Mouse (Mus musculus) gastrocnemius, adult 2 months (tissue): ENCODE data around the gene Xpnpep2. TPM values are rescaled to one million over a fixed set of nuclear protein-coding genes. Genes with fewer than 3 reads are reported as not detected.

ENCODE experiments used
- DNase-seq: peaks from one replicate; pipeline ENCODE4 v3.0.0; 2022
- H3K27ac ChIP-seq: fragments of 200-600 bp; 2 replicates; pipeline ENCODE4 v1.8.1; 2022; ENCODE audit warnings: mild to moderate bottlenecking
- H3K4me3 ChIP-seq: fragments of 200-600 bp; 2 replicates; pipeline ENCODE4 v1.8.1; 2022; ENCODE audit warnings: mild to moderate bottlenecking, moderate library complexity
- CTCF ChIP-seq: fragments of 200-600 bp; IDR thresholded peaks from 2 replicates; pipeline ENCODE4 v1.8.1; 2022; ENCODE audit warnings: antibody characterized with exemption, mild to moderate bottlenecking, moderate library complexity
- intact Hi-C: fragments of 180-260 bp; cut with DNase I; formaldehyde crosslinking; loops from one replicate; pipeline ENCODE4 v1.15.1; 2025
- total RNA-seq, 2 experiments: library from RNA; stranded (reverse); gene quantifications; 2 replicates each; pipeline ENCODE4 v1.2.3; 2021

Gene Xpnpep2
- total RNA-seq, 2 experiments from 2014 or later: 0.59 to 0.89 TPM

DNA sequence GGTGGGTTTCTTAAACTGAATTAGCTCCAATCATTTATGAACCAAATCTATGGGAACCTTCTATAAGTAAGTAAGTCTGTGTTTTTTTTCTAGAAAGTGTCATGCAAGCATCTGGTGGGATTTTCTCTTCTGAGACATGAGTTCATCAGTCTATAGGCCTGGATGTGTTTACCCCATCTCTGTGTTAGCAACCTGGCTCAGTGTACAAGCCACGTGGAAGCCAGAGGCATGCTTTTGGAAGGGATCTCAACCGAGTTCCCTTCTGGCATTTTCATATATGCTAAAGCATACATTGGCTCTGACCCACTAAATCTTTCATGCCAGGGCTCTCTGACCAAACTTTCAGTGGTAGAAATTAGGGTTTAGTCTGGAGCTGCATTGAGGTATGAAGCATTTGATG lies 45.4 kb downstream of the Xpnpep2 start:
- no peak for TF ChIP-seq CTCF
- intact Hi-C loops: no loop called here
- DNase-seq: no peak
- Histone ChIP-seq H3K4me3 (no peak overlapping the region), H3K27ac (no peak overlapping the region)

DNA sequence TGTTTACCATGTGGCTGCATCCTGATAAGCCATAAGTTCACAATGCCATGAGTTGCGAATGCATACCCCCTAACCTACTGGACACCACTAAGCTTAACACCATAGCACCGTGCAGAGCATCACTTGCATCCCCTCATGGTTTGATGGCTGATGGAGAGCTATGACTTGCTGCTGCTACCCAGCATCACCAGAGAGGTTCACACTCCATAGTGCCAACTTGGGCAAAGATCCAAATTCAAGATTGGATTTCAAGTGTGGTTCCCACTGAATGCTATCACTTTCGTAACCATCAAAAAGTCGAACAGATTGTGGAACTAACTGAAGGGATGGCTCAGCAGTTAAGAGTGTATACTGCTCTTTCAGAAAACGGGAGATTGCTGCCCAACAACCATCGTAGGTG lies 47.0 kb downstream of the Xpnpep2 start:
- intact Hi-C loops: no loop called here
- DNase-seq: no peak
- no peak for TF ChIP-seq CTCF
- H3K27ac ChIP-seq: no peak overlapping the region
- no peak overlapping the region for H3K4me3 ChIP-seq

- Histone ChIP-seq H3K4me3 (no peak overlapping the region), H3K27ac (no peak overlapping the region)
- no peak for DNase-seq
- intact Hi-C loops: no loop called here
- no peak for TF ChIP-seq CTCF
These were observed 48.9 kb downstream of the Xpnpep2 start for GRCm38 (mm10) chrX:48157396-48157795.

- no peak overlapping the region for H3K4me3 ChIP-seq
- intact Hi-C loops: no loop called here
- TF ChIP-seq CTCF: no peak
- no peak overlapping the region for H3K27ac ChIP-seq
- DNase-seq: no peak
These were observed 49.8 kb downstream of the Xpnpep2 start for GRCm38 (mm10) chrX:48158229-48158919.

DNA sequence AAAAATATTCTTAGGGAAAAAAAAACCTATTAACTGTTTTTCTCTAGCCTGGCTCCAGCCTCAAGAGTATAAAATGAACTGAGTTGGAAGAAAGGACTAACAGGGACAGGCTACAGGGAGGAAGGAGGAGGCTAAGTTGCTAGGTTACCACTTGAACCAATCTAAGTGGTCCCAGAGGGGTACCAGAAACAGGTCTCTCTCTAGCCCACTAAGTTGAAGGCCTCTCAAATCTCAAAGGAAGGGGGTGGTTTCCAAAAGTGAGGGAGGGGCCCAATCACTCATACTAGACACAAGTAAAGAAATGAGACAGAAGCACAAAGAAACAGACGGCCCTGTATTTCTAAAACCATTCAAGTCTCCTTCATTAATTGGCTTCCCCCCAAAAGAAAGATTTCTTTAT lies 61.4 kb downstream of the Xpnpep2 start:
- no peak for DNase-seq
- Histone ChIP-seq H3K27ac (no peak overlapping the region), H3K4me3 (no peak overlapping the region)
- no peak for TF ChIP-seq CTCF
- intact Hi-C loops: no loop called here

DNA sequence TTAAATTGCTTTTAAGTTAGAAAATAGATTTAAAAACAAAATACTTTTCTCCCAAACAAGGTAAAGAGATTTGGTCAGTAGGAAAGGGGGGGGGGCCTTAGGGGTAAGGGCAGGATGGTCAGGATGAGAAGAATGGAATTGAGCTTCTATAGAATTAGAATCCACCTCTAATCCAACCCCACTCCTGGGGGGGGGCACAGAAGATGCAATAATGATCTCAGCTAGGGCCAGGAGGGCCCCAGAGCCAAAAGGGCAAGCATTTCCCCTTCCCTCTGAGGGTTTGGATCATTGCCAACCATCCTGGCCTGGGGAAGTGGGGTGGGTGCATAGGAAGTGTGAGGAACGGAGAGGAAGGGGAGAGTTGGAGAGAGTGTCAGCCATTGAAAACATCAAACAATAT lies 61.8 kb downstream of the Xpnpep2 start:
- Histone ChIP-seq H3K27ac (no peak overlapping the region), H3K4me3 (no peak overlapping the region)
- intact Hi-C loops: no loop called here
- no peak for TF ChIP-seq CTCF
- DNase-seq: no peak

- no peak for DNase-seq
- H3K4me3 ChIP-seq: no peak overlapping the region
- intact Hi-C loops: no loop called here
- H3K27ac ChIP-seq: no peak overlapping the region
- TF ChIP-seq CTCF: no peak
These were observed 73.3 kb downstream of the Xpnpep2 start for GRCm38 (mm10) chrX:48181844-48182243.

- no peak for DNase-seq
- no peak overlapping the region for H3K4me3 ChIP-seq
- intact Hi-C loops: no loop called here
- no peak for TF ChIP-seq CTCF
- H3K27ac ChIP-seq: no peak overlapping the region
These were observed 76.2 kb downstream of the Xpnpep2 start for GRCm38 (mm10) chrX:48184703-48185102.

Other genes starting within 250 kb of the Xpnpep2 start
- gene Smarca1, start 215.8 kb upstream of the Xpnpep2 start, total RNA-seq: 1 to 10 TPM; 2.2 to 3.6 TPM
- gene Ocrl, start 196.3 kb upstream of the Xpnpep2 start, total RNA-seq: 10 to 100 TPM; 12.1 to 17.2 TPM
- 1 to 10 TPM in 1 of 2 experiments, under 1 TPM in 1; 0.61 to 1.3 TPM for gene Apln, start 73.9 kb upstream of the Xpnpep2 start, total RNA-seq
- gene Sash3, start 37.7 kb downstream of the Xpnpep2 start, total RNA-seq: under 1 TPM; 0.17 to 0.28 TPM
- 1 to 10 TPM; 7.6 to 9.0 TPM for gene Zdhhc9, start 100.2 kb downstream of the Xpnpep2 start, total RNA-seq
- gene Utp14a, start 148.1 kb downstream of the Xpnpep2 start, total RNA-seq: 10 to 100 TPM; 12.1 to 15.2 TPM
- gene Bcorl1, start 232.6 kb downstream of the Xpnpep2 start, total RNA-seq: 1 to 10 TPM; 6.7 to 7.0 TPM